Mouse (Mus musculus) heart, adult 2 months (tissue): ENCODE measurements at regions not wholly inside any gene's neighbourhood (a gene's known extent, or its start where the extent isn't known, plus 50 kb on each side); places are given as distances from the start of the nearest gene placed in this dataset.

Source experiments
- EP300 ChIP-seq: fragments of 200-500 bp; IDR thresholded peaks from 2 replicates; pipeline ENCODE4 v1.6.1; 2011; ENCODE audit warnings: low read depth, low read length, control low read depth; ENCODE audit not compliant: insufficient read depth
- POLR2A ChIP-seq: fragments of 200-500 bp; IDR thresholded peaks from 2 replicates; pipeline ENCODE4 v1.6.1; 2011; ENCODE audit warnings: mild to moderate bottlenecking, low read depth, low read length, control low read depth; ENCODE audit not compliant: insufficient read depth

DNA sequence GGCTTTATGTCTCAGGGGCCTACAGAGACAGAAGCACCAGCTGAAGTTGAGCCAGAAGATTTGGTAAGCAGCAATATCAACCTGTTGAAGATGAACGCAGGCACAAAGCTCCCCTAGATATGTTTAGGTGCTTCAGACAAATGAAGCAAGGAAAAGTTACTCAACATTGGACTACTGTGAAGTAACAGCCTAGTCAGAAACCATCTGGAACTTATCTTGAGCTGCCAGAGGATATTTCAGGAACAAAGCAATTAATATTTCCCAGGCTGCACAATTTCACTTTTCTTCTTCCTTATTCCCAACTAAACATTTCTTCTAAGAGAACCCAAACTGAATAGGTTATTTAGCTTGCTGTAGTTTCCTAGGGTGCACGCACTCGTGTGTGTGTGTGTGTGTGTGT lies 125.1 kb downstream of the Scg2 start:
- TF ChIP-seq EP300 (no peak), POLR2A (no peak)
